Mouse (Mus musculus) adipocyte (in vitro differentiated cells): ENCODE results near the gene Lrrc73.

Experiments
- DNase-seq: peaks from one replicate; pipeline ENCODE4 v3.0.0-alpha.2; 2016; ENCODE audit warnings: low spot score

Lrrc73 gene

GRCm38 (mm10) chr17:46259675-46260074, 6.3 kb downstream of the Lrrc73 start:
- no peak for DNase-seq

GRCm38 (mm10) chr17:46262201-46262694, 8.9 kb downstream of the Lrrc73 start:
- DNase-seq, result peak; percentile 98

GRCm38 (mm10) chr17:46265502-46265901, 12.2 kb downstream of the Lrrc73 start:
- DNase-seq, result no peak

GRCm38 (mm10) chr17:46265918-46266618, 12.7 kb downstream of the Lrrc73 start:
- DNase-seq, result peak; percentile 75

- DNase-seq, result no peak
These were observed 13.7 kb downstream of the Lrrc73 start for GRCm38 (mm10) chr17:46266986-46267385.

- DNase-seq, result no peak
These were observed 14.2 kb downstream of the Lrrc73 start for GRCm38 (mm10) chr17:46267511-46267910.

GRCm38 (mm10) chr17:46268026-46268720, 14.8 kb downstream of the Lrrc73 start:
- DNase-seq, result peak; percentile 78

- no peak for DNase-seq
These were observed 16.6 kb downstream of the Lrrc73 start for GRCm38 (mm10) chr17:46269771-46270534.

- no peak for DNase-seq
These were observed 18.7 kb downstream of the Lrrc73 start for GRCm38 (mm10) chr17:46272058-46272457.

GRCm38 (mm10) chr17:46272675-46273074, 19.3 kb downstream of the Lrrc73 start:
- no peak for DNase-seq

GRCm38 (mm10) chr17:46273803-46274236, 20.5 kb downstream of the Lrrc73 start:
- peak; percentile 43 for DNase-seq

- DNase-seq, result no peak
These were observed 21.1 kb downstream of the Lrrc73 start for GRCm38 (mm10) chr17:46274465-46274864.

GRCm38 (mm10) chr17:46275034-46275433, 21.7 kb downstream of the Lrrc73 start:
- DNase-seq, result no peak

GRCm38 (mm10) chr17:46275506-46275905, 22.2 kb downstream of the Lrrc73 start:
- no peak for DNase-seq

- peak; percentile 44 for DNase-seq
These were observed 24.3 kb downstream of the Lrrc73 start for GRCm38 (mm10) chr17:46277586-46277985.

GRCm38 (mm10) chr17:46278011-46278765, 24.9 kb downstream of the Lrrc73 start:
- DNase-seq, result no peak

GRCm38 (mm10) chr17:46282483-46283123, 29.3 kb downstream of the Lrrc73 start, which contains the start of gene Tjap1:
Gene Tjap1 (minus strand): TSS chr17:46283026.
- peak; percentile 86 for DNase-seq

GRCm38 (mm10) chr17:46283140-46283539, 29.8 kb downstream of the Lrrc73 start:
- DNase-seq, result no peak

- no peak for DNase-seq
These were observed 30.6 kb downstream of the Lrrc73 start for GRCm38 (mm10) chr17:46283911-46284310.

GRCm38 (mm10) chr17:46284653-46285052, 31.3 kb downstream of the Lrrc73 start:
- DNase-seq, result no peak

GRCm38 (mm10) chr17:46285407-46285806, 32.1 kb downstream of the Lrrc73 start:
- no peak for DNase-seq
